Comparison of ENCODE assay signal across 16 mouse cellular contexts in the genomic region with DNA sequence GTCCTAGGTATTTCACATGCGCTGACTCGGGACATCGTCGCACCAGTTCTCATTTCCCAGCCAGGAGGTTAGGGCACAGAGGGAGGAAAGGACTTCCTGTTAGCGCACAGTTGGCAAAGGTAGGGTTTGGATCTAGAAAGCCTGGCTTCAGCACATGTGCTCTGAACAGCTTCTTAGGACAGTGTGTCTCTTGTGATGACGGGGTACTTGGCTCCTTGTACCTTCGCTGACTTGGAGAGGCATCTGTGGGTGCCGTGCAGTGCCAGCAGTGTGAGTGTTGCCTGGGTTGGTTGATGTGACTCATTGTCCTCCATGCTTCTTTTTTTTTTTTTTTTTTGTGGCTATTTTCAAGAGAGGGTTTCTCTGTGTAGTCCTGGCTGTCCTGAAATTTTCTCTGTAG. TPM values are rescaled to one million over a fixed set of nuclear protein-coding genes. Genes with fewer than 3 reads are reported as not detected.
DNase-seq lines count a peak whose midpoint lies in the region; ATAC-seq and TF ChIP-seq lines count a peak whose summit lies in the region.
"Had no signal": no experiment of that assay in that cellular context is flagged by ENCODE, and none has a peak within 500 bp of the region (broad histone marks: within the 10 kb centered on the region; RNA-seq: fewer than 3 reads in every experiment).

No protein-coding gene starts in this region.

- no peak overlapping the region for H3K9ac ChIP-seq in lung, embryonic 14.5 days
- no peak overlapping the region for H3K9ac ChIP-seq in stomach, embryonic 15.5 days
- H3K9ac ChIP-seq: embryonic facial prominence, embryonic 13.5 days; hindbrain, embryonic 13.5 days; kidney, embryonic 15.5 days; liver, embryonic 13.5 days; midbrain, embryonic 12.5 days; neural tube, embryonic 13.5 days had no signal

- ATAC-seq in frontal cortex, adult (ENCODE audit: low TSS enrichment): peak; percentile 80; the same call in 1 of the 2 replicates
- ATAC-seq in lung, embryonic 14.5 days (ENCODE audit: insufficient read depth): no peak
- ATAC-seq in stomach, embryonic 15.5 days (ENCODE audit: insufficient read depth, low FRiP score, low read depth): no peak
- ATAC-seq: CD4-positive, CD25-positive, alpha-beta regulatory T cell, adult 4 months had no signal

- TF ChIP-seq CTCF in lung, embryonic 14.5 days (IDR thresholded peaks at IDR 0.05; ENCODE audit: low read depth): no peak

- DNase-seq in frontal cortex, postnatal 25 days (ENCODE audit: low spot score in 2 of 2): no peak
- DNase-seq in lung, embryonic 14.5 days: no peak
- no peak for DNase-seq in lung, postnatal 25 days (ENCODE audit: low spot score)
- peak; percentile 33 for DNase-seq in fat pad, adult 2 months (ENCODE audit: extremely low read depth, low read depth, low spot score)
- no peak for DNase-seq in cerebellum, postnatal 36 days
- DNase-seq in thymus, postnatal 25 days: no peak
- DNase-seq: liver, embryonic 13.5 days; spleen, adult 18-20 months had no signal

- H3K27ac ChIP-seq in lung, embryonic 14.5 days (ENCODE audit: low read depth): peak overlapping the region; percentile 87
- peak overlapping the region; percentile 54; the same call in 1 of the 2 replicates for H3K27ac ChIP-seq in stomach, embryonic 15.5 days
- H3K27ac ChIP-seq: embryonic facial prominence, embryonic 13.5 days; hindbrain, embryonic 13.5 days; kidney, embryonic 15.5 days; liver, embryonic 13.5 days; midbrain, embryonic 12.5 days; neural tube, embryonic 13.5 days had no signal

- no peaks in the 10 kb centered on the region for H3K27me3 ChIP-seq in lung, embryonic 14.5 days (ENCODE audit: insufficient read depth, low read length)
- no peaks in the 10 kb centered on the region for H3K27me3 ChIP-seq in stomach, embryonic 15.5 days (replicated peaks)
- H3K27me3 ChIP-seq: embryonic facial prominence, embryonic 13.5 days; hindbrain, embryonic 13.5 days; kidney, embryonic 15.5 days; liver, embryonic 13.5 days; midbrain, embryonic 12.5 days; neural tube, embryonic 13.5 days had no signal

- no peaks in the 10 kb centered on the region for H3K9me3 ChIP-seq in lung, embryonic 14.5 days (ENCODE audit: low read depth, low read length)
- H3K9me3 ChIP-seq in stomach, embryonic 15.5 days: no peaks in the 10 kb centered on the region
- H3K9me3 ChIP-seq: embryonic facial prominence, embryonic 13.5 days; hindbrain, embryonic 13.5 days; kidney, embryonic 15.5 days; liver, embryonic 13.5 days; midbrain, embryonic 12.5 days; neural tube, embryonic 13.5 days had no signal

- no peak overlapping the region for H3K4me3 ChIP-seq in lung, embryonic 14.5 days (ENCODE audit: low read depth, low read length)
- H3K4me3 ChIP-seq in stomach, embryonic 15.5 days (replicated peaks): no peak overlapping the region
- H3K4me3 ChIP-seq: embryonic facial prominence, embryonic 13.5 days; hindbrain, embryonic 13.5 days; kidney, embryonic 15.5 days; liver, embryonic 13.5 days; midbrain, embryonic 12.5 days; neural tube, embryonic 13.5 days had no signal

- peaks cover 96% of the 10 kb centered on the region for H3K36me3 ChIP-seq in lung, embryonic 14.5 days (ENCODE audit: insufficient read depth)
- peaks cover 64% of the 10 kb centered on the region for H3K36me3 ChIP-seq in stomach, embryonic 15.5 days

- WGBS in lung, embryonic 14.5 days: 91% methylated on average over 8 of the region's 8 CpGs
- WGBS in stomach, embryonic 15.5 days: 92% methylated on average over 8 of the region's 8 CpGs

- no peaks in the 10 kb centered on the region for H3K4me1 ChIP-seq in lung, embryonic 14.5 days (ENCODE audit: insufficient read depth)
- H3K4me1 ChIP-seq in stomach, embryonic 15.5 days: no peaks in the 10 kb centered on the region
- H3K4me1 ChIP-seq: embryonic facial prominence, embryonic 13.5 days; kidney, embryonic 15.5 days; liver, embryonic 13.5 days; midbrain, embryonic 12.5 days had no signal

- H3K4me2 ChIP-seq in lung, embryonic 14.5 days: no peak overlapping the region
- H3K4me2 ChIP-seq in stomach, embryonic 15.5 days: no peak overlapping the region
- H3K4me2 ChIP-seq: embryonic facial prominence, embryonic 13.5 days; hindbrain, embryonic 13.5 days; kidney, embryonic 15.5 days; liver, embryonic 13.5 days; midbrain, embryonic 12.5 days; neural tube, embryonic 13.5 days had no signal

RNA-seq across cellular contexts. Expression of a gene that starts 23.9 kb away (rescaled TPM):
- 31.5 and 34.3 TPM in 2 replicates for polyA plus RNA-seq in lung, embryonic 14.5 days (2014; fragmentation: Nextera tagmentation; extraction: Ambion mirVana)
- 27.4 and 28.1 TPM in 2 replicates for polyA plus RNA-seq in stomach, embryonic 15.5 days (2015; fragmentation: Nextera tagmentation; extraction: Ambion mirVana)

RNA-seq across cellular contexts. Expression of a gene that starts 28.6 kb away (rescaled TPM):
- polyA plus RNA-seq in lung, embryonic 14.5 days (2014; fragmentation: Nextera tagmentation; extraction: Ambion mirVana): 14.6 and 14.8 TPM in 2 replicates
- 6.8 and 9.0 TPM in 2 replicates for polyA plus RNA-seq in stomach, embryonic 15.5 days (2015; fragmentation: Nextera tagmentation; extraction: Ambion mirVana)
- polyA plus RNA-seq: CD4-positive, CD25-positive, alpha-beta regulatory T cell, adult 4 months had no signal
